Mouse (Mus musculus) midbrain, embryonic 12.5 days (tissue): Measurements from ENCODE around the gene Gm20388. TPM values are rescaled to one million over a fixed set of nuclear protein-coding genes. Genes with fewer than 3 reads are reported as not detected.

Experiments used
- ATAC-seq: fragments of 200-750 bp; cut with Nextera tagmentation; 2 replicates; pipeline ENCODE4 v1.8.0; 2017; ENCODE audit warnings: low read depth, moderate TSS enrichment, moderate library complexity; ENCODE audit not compliant: low FRiP score
- H3K27ac ChIP-seq: fragments of 300-500 bp; sonication (generic); replicated peaks from 2 replicates; pipeline ENCODE4 v1.5.1; 2016; ENCODE audit warnings: mild to moderate bottlenecking
- H3K27me3 ChIP-seq: fragments of 300-500 bp; sonication (generic); 2 replicates; pipeline ENCODE4 v1.6.1; 2016; ENCODE audit warnings: mild to moderate bottlenecking
- H3K36me3 ChIP-seq: fragments of 300-500 bp; sonication (generic); 2 replicates; pipeline ENCODE4 v1.6.1; 2016
- H3K4me1 ChIP-seq: fragments of 300-500 bp; sonication (generic); 2 replicates; pipeline ENCODE4 v1.6.1; 2016
- H3K4me2 ChIP-seq: fragments of 300-500 bp; sonication (generic); replicated peaks from 2 replicates; pipeline ENCODE4 v1.6.1; 2016; ENCODE audit warnings: mild to moderate bottlenecking, moderate library complexity
- H3K4me3 ChIP-seq: fragments of 300-500 bp; sonication (generic); 2 replicates; pipeline ENCODE4 v1.5.1; 2016; ENCODE audit warnings: mild to moderate bottlenecking
- H3K9ac ChIP-seq: fragments of 300-500 bp; sonication (generic); replicated peaks from 2 replicates; pipeline ENCODE4 v1.6.1; 2016; ENCODE audit warnings: mild to moderate bottlenecking, moderate library complexity
- H3K9me3 ChIP-seq: fragments of 300-500 bp; sonication (generic); 2 replicates; pipeline ENCODE4 v1.6.1; 2016; ENCODE audit warnings: mild to moderate bottlenecking
- WGBS: fragments of 180-500 bp; shearing (Covaris S2); methylation state at CpG from one replicate; pipeline ENCODE4 v1.1.7; 2016; 5-methylcytosine and 5-hydroxymethylcytosine counted together
- microRNA counts: library from miRNA; unstranded; fragments of <30 nt; microRNA quantifications from one replicate; lab custom pipeline; 2017
- microRNA-seq: library from miRNA; unstranded; fragments of <30 nt; microRNA quantifications from one replicate; pipeline ENCODE4, GENCODE M21; 2017
- polyA plus RNA-seq: library from polyadenylated mRNA; unstranded; fragments of >200 nt; fragmentation: Nextera tagmentation; extraction: Ambion mirVana; gene quantifications from 2 replicates; pipeline ENCODE4 v1.2.1, GENCODE M21; 2016

The Gm20388 gene
- polyA plus RNA-seq, 1 experiment from 2014 or later = not detected

DNA sequence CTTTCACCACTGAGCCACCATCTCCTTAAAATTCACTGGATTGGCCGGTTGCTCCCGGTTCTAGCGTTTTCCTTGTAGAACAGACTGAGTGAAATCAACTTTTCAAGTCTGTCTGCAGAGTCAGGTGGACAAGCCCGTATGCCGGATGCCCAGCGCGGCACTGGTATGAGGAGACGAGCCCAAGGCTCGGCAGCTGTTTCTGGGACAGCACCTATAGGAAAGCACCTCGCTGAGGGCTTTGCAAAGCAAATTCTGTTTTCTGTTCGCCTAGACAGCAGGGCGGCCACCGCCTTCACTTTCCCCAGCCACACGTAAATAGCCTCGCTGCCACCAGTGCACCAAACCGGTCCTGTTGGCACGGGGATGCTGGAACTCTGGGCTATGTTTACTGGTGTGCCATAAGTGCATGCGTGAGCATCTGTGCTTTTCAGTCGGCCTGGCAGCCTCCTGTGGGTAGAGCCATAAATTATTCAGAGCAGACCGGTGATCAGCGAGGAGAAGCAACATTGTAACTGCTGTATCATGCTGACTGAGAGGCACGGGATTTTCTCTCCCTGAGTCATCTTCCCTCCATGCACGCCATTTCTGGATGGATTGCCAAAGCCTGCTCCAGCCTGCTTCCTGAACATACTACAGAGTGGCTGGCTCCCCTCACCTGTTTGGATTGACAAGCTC, 4475.7 kb downstream of the Gm20388 start:
- Histone ChIP-seq H3K4me2 (no peak overlapping the region), H3K9ac (no peak overlapping the region), H3K9me3 (no peaks in the 10 kb centered on the region), H3K27me3 (no peaks in the 10 kb centered on the region), H3K4me1 (peaks cover 9% of the 10 kb centered on the region; the same call in 1 of the 2 replicates), H3K36me3 (no peaks in the 10 kb centered on the region), H3K4me3 (no peak overlapping the region), H3K27ac (no peak overlapping the region)
- ATAC-seq = no peak
- 85% methylated on average over 23 of the region's 23 CpGs for WGBS

DNA sequence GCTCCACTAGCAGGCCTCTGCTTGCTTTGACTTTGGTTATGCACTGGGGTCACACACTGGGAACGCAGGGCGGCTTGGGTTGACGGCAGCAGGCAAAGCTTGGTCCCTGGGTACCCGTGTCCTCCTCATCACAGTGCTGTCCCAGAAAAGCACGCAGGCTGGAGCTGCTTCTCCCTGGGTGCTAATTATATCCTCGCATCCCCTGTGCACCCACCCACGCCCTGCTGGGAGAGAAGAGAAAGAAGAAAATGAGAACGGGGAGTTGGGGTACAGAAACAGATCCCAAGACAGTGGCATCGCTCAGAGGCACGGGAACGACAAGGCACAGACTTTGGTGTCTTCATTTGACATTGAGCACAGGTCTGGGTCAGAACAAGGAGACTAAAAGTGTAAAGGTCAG, 4478.9 kb downstream of the Gm20388 start:
- 85% methylated on average over 11 of the region's 11 CpGs for WGBS
- no peaks in the 10 kb centered on the region for H3K9me3 ChIP-seq
- H3K27ac ChIP-seq = no peak overlapping the region
- H3K36me3 ChIP-seq = no peaks in the 10 kb centered on the region
- no peak for ATAC-seq
- no peaks in the 10 kb centered on the region for H3K27me3 ChIP-seq
- H3K4me3 ChIP-seq = no peak overlapping the region
- no peak overlapping the region for H3K9ac ChIP-seq
- H3K4me1 ChIP-seq = no peaks in the 10 kb centered on the region
- H3K4me2 ChIP-seq = no peak overlapping the region

DNA sequence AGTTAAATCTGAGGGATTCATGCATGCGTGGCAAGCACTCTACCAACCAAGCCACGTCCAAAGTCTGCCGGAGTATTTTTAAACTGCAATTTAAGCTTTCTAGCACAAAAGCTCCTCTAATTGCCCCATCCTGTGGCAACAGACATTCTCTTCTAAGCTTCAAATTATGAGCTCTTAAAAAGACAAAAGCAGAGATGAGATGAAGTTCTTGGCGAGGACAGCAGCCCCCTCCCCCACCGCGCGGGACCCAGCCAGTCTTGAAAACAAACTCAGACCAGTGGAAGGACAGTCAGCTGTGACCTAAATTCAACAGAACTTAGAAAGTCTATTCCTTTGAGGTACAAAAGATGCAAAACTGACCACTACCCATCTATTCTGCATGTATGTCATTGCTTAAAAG, 4480.6 kb downstream of the Gm20388 start:
- 82% methylated on average over 7 of the region's 7 CpGs for WGBS
- H3K4me1 ChIP-seq = no peaks in the 10 kb centered on the region
- H3K4me2 ChIP-seq = no peak overlapping the region
- H3K9me3 ChIP-seq = no peaks in the 10 kb centered on the region
- no peaks in the 10 kb centered on the region for H3K36me3 ChIP-seq
- no peak overlapping the region for H3K27ac ChIP-seq
- no peak overlapping the region for H3K9ac ChIP-seq
- no peaks in the 10 kb centered on the region for H3K27me3 ChIP-seq
- no peak for ATAC-seq
- no peak overlapping the region for H3K4me3 ChIP-seq

DNA sequence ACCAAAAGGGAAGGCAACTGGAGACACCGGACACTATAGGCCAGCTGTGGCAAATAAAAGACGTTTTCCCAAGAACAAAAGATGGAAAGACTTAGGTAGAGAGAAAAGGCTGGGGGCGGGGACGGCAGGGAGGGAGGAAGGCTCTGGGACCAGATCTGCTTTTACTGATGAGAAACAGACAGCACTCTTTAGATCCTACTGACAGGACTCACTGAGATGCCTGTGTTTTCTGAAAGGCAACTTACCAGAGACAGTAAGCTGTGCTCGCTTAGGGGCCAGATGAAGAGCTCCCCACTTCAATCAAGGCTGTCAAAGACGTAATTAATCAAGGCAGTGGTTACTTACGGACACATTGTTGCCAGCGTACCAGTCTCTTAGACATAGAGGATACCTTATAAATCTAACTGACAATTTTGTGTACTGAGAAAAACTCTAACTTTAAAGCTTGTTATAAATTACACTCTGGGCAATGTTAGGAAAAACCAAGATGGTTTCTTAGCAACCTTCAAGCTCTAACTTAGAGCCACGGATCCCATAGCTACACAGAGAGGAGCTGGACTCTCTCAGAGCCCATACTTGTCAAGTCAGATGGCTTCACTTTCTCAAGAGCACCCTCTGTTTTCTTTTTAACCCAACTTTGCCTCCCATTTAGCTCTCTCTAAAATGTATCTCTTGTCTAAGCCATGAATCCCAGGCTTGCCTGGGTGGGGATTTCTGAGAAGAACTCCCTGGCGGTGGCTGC, 4481.8 kb downstream of the Gm20388 start:
- ATAC-seq = no peak
- Histone ChIP-seq H3K9me3 (no peaks in the 10 kb centered on the region), H3K27me3 (no peaks in the 10 kb centered on the region), H3K4me1 (no peaks in the 10 kb centered on the region), H3K4me2 (no peak overlapping the region), H3K4me3 (no peak overlapping the region), H3K27ac (no peak overlapping the region), H3K36me3 (no peaks in the 10 kb centered on the region), H3K9ac (no peak overlapping the region)
- WGBS = 61% methylated on average over 10 of the region's 10 CpGs

DNA sequence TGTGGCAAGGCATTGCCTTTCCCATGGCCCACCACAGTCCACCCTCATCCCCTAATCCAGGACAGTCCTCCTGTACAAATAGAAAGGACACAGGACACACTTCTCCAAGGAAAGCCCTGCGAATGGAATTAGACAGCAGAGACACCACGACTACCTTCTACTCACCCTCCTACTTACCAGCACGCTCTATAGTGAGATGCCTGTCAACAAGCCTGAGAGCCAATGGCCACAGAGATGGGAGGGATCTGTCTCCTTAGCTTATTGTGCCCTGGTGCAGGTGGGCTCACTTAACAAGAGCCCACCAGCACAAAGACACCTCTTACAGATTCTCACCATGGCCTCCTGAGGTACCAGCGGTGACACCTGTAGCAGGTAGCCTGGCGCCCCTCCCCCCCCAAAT, 4482.4 kb downstream of the Gm20388 start:
- WGBS = 79% methylated on average over 5 of the region's 5 CpGs
- Histone ChIP-seq H3K27me3 (no peaks in the 10 kb centered on the region), H3K27ac (no peak overlapping the region), H3K4me1 (no peaks in the 10 kb centered on the region), H3K9ac (no peak overlapping the region), H3K4me2 (no peak overlapping the region), H3K36me3 (no peaks in the 10 kb centered on the region), H3K4me3 (no peak overlapping the region), H3K9me3 (no peaks in the 10 kb centered on the region)
- no peak for ATAC-seq

DNA sequence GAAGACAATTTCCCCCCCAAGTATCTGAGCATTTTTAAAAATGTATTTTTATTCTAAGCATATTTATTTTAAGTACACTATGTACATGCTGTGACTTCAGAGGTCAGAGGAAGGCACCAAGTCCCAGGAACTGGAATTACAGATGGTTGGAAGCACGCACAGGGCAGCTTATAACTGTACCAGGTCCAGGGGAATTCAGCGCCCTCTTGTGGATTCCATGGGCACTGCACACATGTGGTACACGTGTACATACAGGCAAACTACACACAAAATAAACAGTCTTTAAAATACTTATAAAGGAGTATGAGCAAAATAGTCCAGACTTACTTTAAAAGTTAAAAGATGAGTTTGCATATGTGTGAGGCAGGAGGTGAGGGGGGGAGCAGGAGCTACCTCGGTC, 4483.3 kb downstream of the Gm20388 start:
- Histone ChIP-seq H3K36me3 (no peaks in the 10 kb centered on the region), H3K4me2 (no peak overlapping the region), H3K4me3 (no peak overlapping the region), H3K27me3 (no peaks in the 10 kb centered on the region), H3K9ac (no peak overlapping the region), H3K27ac (no peak overlapping the region), H3K9me3 (no peaks in the 10 kb centered on the region), H3K4me1 (no peaks in the 10 kb centered on the region)
- no peak for ATAC-seq
- WGBS = 86% methylated on average over 4 of the region's 4 CpGs

DNA sequence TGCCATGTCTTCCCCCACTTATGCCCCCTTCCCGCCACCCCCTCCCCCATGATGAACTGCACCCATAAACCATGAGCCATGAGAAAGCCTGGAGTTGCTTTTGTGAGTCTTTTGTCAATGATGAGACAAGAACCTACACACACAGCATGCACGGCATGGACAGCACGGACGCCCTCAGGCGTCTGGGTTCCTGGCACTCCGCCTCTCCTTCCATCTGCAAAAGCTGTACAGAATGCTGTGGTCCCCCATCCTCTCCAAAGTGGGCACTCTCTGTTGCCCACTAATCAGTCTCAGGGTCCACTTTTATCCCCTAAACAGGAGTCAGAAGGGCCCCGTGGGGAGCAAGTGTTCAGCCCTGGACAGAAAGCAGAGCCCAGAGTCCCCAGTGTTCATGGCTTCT, 4484.3 kb downstream of the Gm20388 start:
- Histone ChIP-seq H3K36me3 (no peaks in the 10 kb centered on the region), H3K4me2 (no peak overlapping the region), H3K4me3 (no peak overlapping the region), H3K9me3 (no peaks in the 10 kb centered on the region), H3K27me3 (no peaks in the 10 kb centered on the region), H3K27ac (no peak overlapping the region), H3K4me1 (peaks cover 6% of the 10 kb centered on the region; the same call in 1 of the 2 replicates), H3K9ac (no peak overlapping the region)
- 91% methylated on average over 7 of the region's 7 CpGs for WGBS
- ATAC-seq = no peak

MicroRNA genes within 50 kb of the gene (microRNA counts, 519-probe panel; counts per million panel counts)
- microRNA mmu-miR-1967 (lab: Ali Mortazavi, UCI) = not detected

Small RNA genes within 50 kb of the gene (microRNA-seq; reads per million reads assigned to microRNA genes)
- gene Gm22715 = not detected
- not detected for gene Gm24366
- gene Gm27530 = not detected
- gene Mir1967 = not detected
- not detected for gene Mir6396
- not detected for gene Mir7079
- gene Mir7080 = not detected
- gene Mir7237 = 0.93 reads per million
- gene Mir7687 = 0.93 reads per million

Other genes starting within 250 kb of the Gm20388 start
- gene Wfdc1, start 244.5 kb upstream of the Gm20388 start, polyA plus RNA-seq = 2.4 and 3.1 TPM in 2 replicates
- 0.47 and 0.64 TPM in 2 replicates for gene Atp2c2, start 210.8 kb upstream of the Gm20388 start, polyA plus RNA-seq
- gene Tldc1, start 132.4 kb upstream of the Gm20388 start, polyA plus RNA-seq = 10.3 and 13.3 TPM in 2 replicates
- gene Cotl1, start 70.3 kb upstream of the Gm20388 start, polyA plus RNA-seq = 93.4 and 131 TPM in 2 replicates
- 13.1 and 14.7 TPM in 2 replicates for gene Klhl36, start 48.6 kb upstream of the Gm20388 start, polyA plus RNA-seq
- gene Usp10, start 481 bp upstream of the Gm20388 start, polyA plus RNA-seq = 147 and 149 TPM in 2 replicates
- 3.7 and 5.7 TPM in 2 replicates for gene Crispld2, start 81.6 kb downstream of the Gm20388 start, polyA plus RNA-seq
- gene Zdhhc7, start 190.6 kb downstream of the Gm20388 start, polyA plus RNA-seq = 32.1 and 35.4 TPM in 2 replicates
- 16.6 and 20.8 TPM in 2 replicates for gene 6430548M08Rik, start 203.3 kb downstream of the Gm20388 start, polyA plus RNA-seq